Mouse (Mus musculus) kidney, embryonic 14.5 days (tissue): ENCODE results near the gene Scarb1. TPM values are rescaled to one million over a fixed set of nuclear protein-coding genes. Genes with fewer than 3 reads are reported as not detected.

Source experiments
- polyA plus RNA-seq: library from polyadenylated mRNA; unstranded; fragments of >200 nt; fragmentation: Nextera tagmentation; extraction: Ambion mirVana; gene quantifications from 2 replicates; pipeline ENCODE4 v1.2.1, GENCODE M21; 2014

Gene Scarb1
- polyA plus RNA-seq, 1 experiment from 2014 or later = 48.8 TPM

Other genes starting within 250 kb of the Scarb1 start
- gene Ncor2, start 161.9 kb downstream of the Scarb1 start, polyA plus RNA-seq = 34.6 and 35.0 TPM in 2 replicates
- 0.16 and 0.41 TPM in 2 replicates for gene Gm10382, start 48.2 kb upstream of the Scarb1 start, polyA plus RNA-seq
- 715 and 1,051 TPM in 2 replicates for gene Ubc, start 49.1 kb upstream of the Scarb1 start, polyA plus RNA-seq
- 7.7 and 14.4 TPM in 2 replicates for gene Dhx37, start 93.0 kb upstream of the Scarb1 start, polyA plus RNA-seq
- 29.6 and 39.8 TPM in 2 replicates for gene Bri3bp, start 100.5 kb upstream of the Scarb1 start, polyA plus RNA-seq
- gene Aacs, start 134.7 kb upstream of the Scarb1 start, polyA plus RNA-seq = 21.0 and 36.6 TPM in 2 replicates
- gene Tmem132b, start 190.7 kb upstream of the Scarb1 start, polyA plus RNA-seq = 0.24 and 0.46 TPM in 2 replicates